8 mouse cellular contexts compared by ENCODE assay signal in the genomic region with DNA sequence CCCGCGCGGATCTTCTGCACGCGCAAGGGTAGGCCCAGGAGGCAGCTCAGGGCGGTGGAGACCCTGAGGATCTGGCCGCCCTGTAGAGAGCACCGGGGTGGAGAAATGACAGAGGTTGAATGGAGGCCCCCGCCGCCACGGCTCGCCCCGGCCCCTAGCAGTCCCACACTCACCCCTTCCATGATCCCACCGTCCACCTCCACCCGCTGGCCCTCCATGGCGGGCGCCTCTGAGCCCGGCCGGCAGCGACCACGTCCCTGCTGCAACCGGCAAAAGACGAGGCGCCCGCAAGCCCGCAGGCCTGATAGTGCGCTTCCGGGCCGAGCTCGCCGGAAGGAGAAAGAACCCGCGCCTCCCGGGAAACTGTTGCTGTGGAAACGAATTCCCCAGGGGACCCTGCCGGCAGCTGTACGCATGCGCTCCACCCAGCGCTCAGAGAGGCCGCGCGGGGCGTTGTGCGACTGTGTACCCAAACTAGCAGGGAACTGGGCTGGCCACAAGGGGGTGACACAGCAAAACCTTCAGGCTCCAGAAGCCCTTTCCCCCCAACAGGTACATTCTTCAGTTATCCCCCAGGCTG. TPM values are rescaled to one million over a fixed set of nuclear protein-coding genes. Genes with fewer than 3 reads are reported as not detected.
DNase-seq lines count a peak whose midpoint lies in the region; ATAC-seq and TF ChIP-seq lines count a peak whose summit lies in the region.

A gene (minus strand): TSS at position 437 of the 580 bp plus-strand sequence.

- 0 out of 2 replicates have a peak, but pooled peaks have one; percentile 16 for TF ChIP-seq POLR2A in cortical plate, adult 2 months (IDR thresholded peaks at IDR 0.05; ENCODE audit: extremely low read depth, insufficient read depth, low read length)

- ATAC-seq in activated CD4-positive, CD25-positive, alpha-beta regulatory T cell, adult 4 months = peak; percentile 83
- ATAC-seq in megakaryocyte progenitor cell, adult 5-6 weeks (replicated peaks; ENCODE audit: poor library complexity) = peak; percentile 88

- peak; percentile 82 for TF ChIP-seq CTCF in cortical plate, adult 2 months (IDR thresholded peaks at IDR 0.05; ENCODE audit: extremely low read depth, insufficient read depth, low read length)

- H3K4me3 ChIP-seq in cortical plate, adult 2 months (ENCODE audit: insufficient read depth, low read length) = peak within 1 kb of the TSS; percentile 48

- peak; percentile 99 for DNase-seq in gastrocnemius, postnatal 10 days
- DNase-seq in induced T-regulatory cell, adult 2 months (ENCODE audit: low read depth) = peak; percentile 97
- DNase-seq in left cerebral cortex, adult 9 months (ENCODE audit: low spot score in 2 of 2) = peak; percentile 90 to 98
- peak; percentile 99 for DNase-seq in right cerebral cortex, postnatal 14 days
- DNase-seq in urinary bladder, postnatal 36 days (ENCODE audit: low spot score in 2 of 2) = peak; percentile 95 to 98

- peaks cover 6% of the 10 kb centered on the region for H3K4me1 ChIP-seq in cortical plate, adult 2 months (ENCODE audit: control insufficient read depth, insufficient read depth, low read length)

- H3K27ac ChIP-seq in cortical plate, adult 2 months (ENCODE audit: insufficient read depth, low read length) = no peak within 1 kb of the TSS

RNA-seq across cellular contexts. Expression of the gene that starts here (rescaled TPM):
- polyA plus RNA-seq in activated CD4-positive, CD25-positive, alpha-beta regulatory T cell, adult 4 months (2017; shearing (Covaris generic)) = 10 to 100 TPM; 23.5 to 28.4 TPM
- polyA plus RNA-seq in cortical plate, adult 2 months (2012; rRNA removed) = 89.2 and 91.6 TPM in 2 replicates
- total RNA-seq in gastrocnemius, postnatal 10 days (2021) = 10 to 100 TPM; 19.9 to 20.9 TPM
- 57.9 and 67.6 TPM in 2 replicates for total RNA-seq in megakaryocyte progenitor cell, adult 5-6 weeks (2015)
- 42.8 and 49.3 TPM in 2 replicates for total RNA-seq in megakaryocyte progenitor cell, adult 5-6 weeks (2017)
